In genomic region chr10:81376561-81377361, GRCm38 (mm10) we compare ENCODE assay signal across 8 mouse cellular contexts. TPM values are rescaled to one million over a fixed set of nuclear protein-coding genes. Genes with fewer than 3 reads are reported as not detected.
DNase-seq lines count a peak whose midpoint lies in the region; ATAC-seq and TF ChIP-seq lines count a peak whose summit lies in the region.

No protein-coding gene starts in this region.

- H3K36me3 ChIP-seq in lung, embryonic 15.5 days = peaks cover 24% of the 10 kb centered on the region
- H3K36me3 ChIP-seq in hindbrain, embryonic 16.5 days (ENCODE audit: control insufficient read depth, insufficient read depth, low read length) = no peaks in the 10 kb centered on the region
- no peaks in the 10 kb centered on the region for H3K36me3 ChIP-seq in myocyte (ENCODE audit: control insufficient read depth, insufficient read depth)

- no peak overlapping the region for H3ac ChIP-seq in myocyte (ENCODE audit: control insufficient read depth, insufficient read length)

- H3K9me3 ChIP-seq in lung, embryonic 15.5 days = no peaks in the 10 kb centered on the region
- no peaks in the 10 kb centered on the region for H3K9me3 ChIP-seq in hindbrain, embryonic 16.5 days (ENCODE audit: control insufficient read depth, low read length)

- no peaks in the 10 kb centered on the region for H3K27me3 ChIP-seq in lung, embryonic 15.5 days
- no peaks in the 10 kb centered on the region for H3K27me3 ChIP-seq in hindbrain, embryonic 16.5 days (replicated peaks; ENCODE audit: control insufficient read depth, insufficient read depth, low read length)
- H3K27me3 ChIP-seq in myocyte (ENCODE audit: control insufficient read depth, insufficient read depth, insufficient read length) = no peaks in the 10 kb centered on the region

- H3K27ac ChIP-seq in lung, embryonic 15.5 days = no peak overlapping the region
- H3K27ac ChIP-seq in brown adipose tissue, adult 24 weeks (replicated peaks; ENCODE audit: low read depth, low read length) = no peak overlapping the region
- no peak overlapping the region for H3K27ac ChIP-seq in hindbrain, embryonic 16.5 days (ENCODE audit: low read depth, low read length)

- intact Hi-C loops in left cerebral cortex, postnatal 4 days (cut with DNase I) = no loop called here

- ATAC-seq in lung, embryonic 15.5 days (ENCODE audit: borderline replicate concordance, extremely low read depth, low FRiP score, low TSS enrichment) = no peak
- ATAC-seq in hindbrain, embryonic 16.5 days = no peak

- no peak for TF ChIP-seq POLR2A in myocyte (IDR thresholded peaks at IDR 0.05; ENCODE audit: insufficient read length, low read depth)

- peaks cover 30% of the 10 kb centered on the region for H3K4me1 ChIP-seq in lung, embryonic 15.5 days
- H3K4me1 ChIP-seq in brown adipose tissue, adult 24 weeks (ENCODE audit: control insufficient read depth, insufficient read depth, insufficient read length, low read length) = peaks cover 15% of the 10 kb centered on the region
- H3K4me1 ChIP-seq in hindbrain, embryonic 16.5 days (ENCODE audit: control insufficient read depth, insufficient read depth, low read depth, low read length) = peaks cover 20% of the 10 kb centered on the region

- H3K9ac ChIP-seq in lung, embryonic 15.5 days = peak overlapping the region; percentile 95; the same call in 1 of the 2 replicates
- peak overlapping the region; percentile 75 for H3K9ac ChIP-seq in hindbrain, embryonic 16.5 days (ENCODE audit: low read depth, low read length)

- WGBS in lung, embryonic 15.5 days = 23% methylated on average over 6 of the region's 6 CpGs
- 40% methylated on average over 6 of the region's 6 CpGs for WGBS in hindbrain, embryonic 16.5 days

- H3K4me2 ChIP-seq in lung, embryonic 15.5 days = peak overlapping the region; percentile 80
- H3K4me2 ChIP-seq in hindbrain, embryonic 16.5 days (ENCODE audit: low read length) = peak overlapping the region; percentile 87
- peak overlapping the region; percentile 93 for H3K4me2 ChIP-seq in myocyte (ENCODE audit: low read depth)

- peaks cover 63% of the 10 kb centered on the region for H3K79me2 ChIP-seq in myocyte (ENCODE audit: control insufficient read depth, insufficient read depth)

- H3K4me3 ChIP-seq in lung, embryonic 15.5 days = peak overlapping the region; percentile 71
- peak overlapping the region; percentile 70 for H3K4me3 ChIP-seq in brown adipose tissue, adult 24 weeks (ENCODE audit: insufficient read depth, low read depth, low read length)
- H3K4me3 ChIP-seq in hindbrain, embryonic 16.5 days (ENCODE audit: low read length) = peak overlapping the region; percentile 57
- peak overlapping the region; percentile 88 for H3K4me3 ChIP-seq in myocyte

- DNase-seq in lung, postnatal 14 days = no peak
- no peak for DNase-seq in adrenal gland, postnatal 25 days
- DNase-seq in frontal cortex, postnatal 14 days (ENCODE audit: low spot score in 2 of 2) = no peak
- DNase-seq in left cerebral cortex, postnatal 4 days = no peak

TF ChIP-seq in myocyte, 11 proteins besides CTCF, POLR2A, EP300 and RAD21:
- no peak for TF ChIP-seq SRF (IDR thresholded peaks at IDR 0.05; ENCODE audit: control insufficient read depth, insufficient read length, low read depth)
- TF ChIP-seq TCF12 (IDR thresholded peaks at IDR 0.05; ENCODE audit: insufficient read depth, poor library complexity, severe bottlenecking) = no peak
- no peak for TF ChIP-seq MYOG (IDR thresholded peaks at IDR 0.05; ENCODE audit: control insufficient read depth in 1 of 3, insufficient read depth in 1 of 3, insufficient read length in 2 of 3, low read depth in 2 of 3)
- TF ChIP-seq MAX (IDR thresholded peaks at IDR 0.05; ENCODE audit: low read depth) = no peak
- TF ChIP-seq REST (IDR thresholded peaks at IDR 0.05; ENCODE audit: insufficient read depth, insufficient read length) = no peak
- TF ChIP-seq CEBPB (IDR thresholded peaks at IDR 0.05; ENCODE audit: insufficient read depth, poor library complexity, severe bottlenecking) = no peak
- no peak for TF ChIP-seq USF1 (IDR thresholded peaks at IDR 0.05; ENCODE audit: low read depth)
- no peak for TF ChIP-seq E2F4 (IDR thresholded peaks at IDR 0.05; ENCODE audit: insufficient read depth)
- no peak for TF ChIP-seq MYOD1 (IDR thresholded peaks at IDR 0.05; ENCODE audit: control insufficient read depth in 1 of 3, insufficient read length in 2 of 3, low read depth in 2 of 3)
- TF ChIP-seq POLR2AphosphoS2 (IDR thresholded peaks at IDR 0.05; ENCODE audit: insufficient read length, low read depth) = no peak
- no peak for TF ChIP-seq TCF3 (IDR thresholded peaks at IDR 0.05; ENCODE audit: insufficient read length, low read depth)

RNA-seq across cellular contexts. Expression of gene Fzr1, which starts 1.6 kb away (rescaled TPM):
- 110 and 115 TPM in 2 replicates for polyA plus RNA-seq in lung, embryonic 15.5 days (2015; fragmentation: Nextera tagmentation; extraction: Ambion mirVana)
- 9.3 and 10.3 TPM in 2 replicates for polyA plus RNA-seq in brown adipose tissue, adult 24 weeks (2012; ENCODE audit: insufficient read depth, insufficient read length, missing spikeins)
- polyA plus RNA-seq in hindbrain, embryonic 16.5 days (2015; fragmentation: Nextera tagmentation; extraction: Ambion mirVana) = 149 and 156 TPM in 2 replicates
- polyA plus RNA-seq in myocyte (2012; fragmentation: generic; extraction: Trizol) = 42.0 TPM
- total RNA-seq in adrenal gland, postnatal 25 days (2021) = 49.3 and 51.6 TPM in 2 replicates
- total RNA-seq in left cerebral cortex, postnatal 4 days (2021) = 100 to 1,000 TPM; 109 to 112 TPM

RNA-seq across cellular contexts. Expression of gene Dohh, which starts 7.5 kb away (rescaled TPM):
- polyA plus RNA-seq in lung, embryonic 15.5 days (2015; fragmentation: Nextera tagmentation; extraction: Ambion mirVana) = 75.9 and 79.8 TPM in 2 replicates
- 25.1 and 35.9 TPM in 2 replicates for polyA plus RNA-seq in brown adipose tissue, adult 24 weeks (2012; ENCODE audit: insufficient read depth, insufficient read length, missing spikeins)
- 99.8 and 108 TPM in 2 replicates for polyA plus RNA-seq in hindbrain, embryonic 16.5 days (2015; fragmentation: Nextera tagmentation; extraction: Ambion mirVana)
- polyA plus RNA-seq in myocyte (2012; fragmentation: generic; extraction: Trizol) = 103 TPM
- total RNA-seq in adrenal gland, postnatal 25 days (2021) = 48.4 and 52.7 TPM in 2 replicates
- total RNA-seq in left cerebral cortex, postnatal 4 days (2021) = 10 to 100 TPM; 58.8 to 61.5 TPM

RNA-seq across cellular contexts. Expression of gene Gm48551, which starts 7.5 kb away (rescaled TPM):
- 1.6 and 2.7 TPM in 2 replicates for polyA plus RNA-seq in lung, embryonic 15.5 days (2015; fragmentation: Nextera tagmentation; extraction: Ambion mirVana)
- polyA plus RNA-seq in brown adipose tissue, adult 24 weeks (2012; ENCODE audit: insufficient read depth, insufficient read length, missing spikeins) = 2.4 TPM in 1 of 2 replicates, not detected in the other
- 7.9 and 9.4 TPM in 2 replicates for polyA plus RNA-seq in hindbrain, embryonic 16.5 days (2015; fragmentation: Nextera tagmentation; extraction: Ambion mirVana)
- polyA plus RNA-seq in myocyte (2012; fragmentation: generic; extraction: Trizol) = 1.7 TPM
- total RNA-seq in adrenal gland, postnatal 25 days (2021) = 1.7 TPM in 2 replicates
- 1 to 10 TPM; 3.7 to 4.4 TPM for total RNA-seq in left cerebral cortex, postnatal 4 days (2021)

RNA-seq across cellular contexts. Expression of gene 4930404N11Rik, which starts 11.1 kb away (rescaled TPM):
- polyA plus RNA-seq in lung, embryonic 15.5 days (2015; fragmentation: Nextera tagmentation; extraction: Ambion mirVana) = 2.0 and 3.0 TPM in 2 replicates
- polyA plus RNA-seq in brown adipose tissue, adult 24 weeks (2012; ENCODE audit: insufficient read depth, insufficient read length, missing spikeins) = not detected in 2 replicates
- 0.49 and 1.1 TPM in 2 replicates for polyA plus RNA-seq in hindbrain, embryonic 16.5 days (2015; fragmentation: Nextera tagmentation; extraction: Ambion mirVana)
- 0.92 TPM for polyA plus RNA-seq in myocyte (2012; fragmentation: generic; extraction: Trizol)
- total RNA-seq in adrenal gland, postnatal 25 days (2021) = 1.4 and 2.4 TPM in 2 replicates
- 1 to 10 TPM; 1.3 to 1.4 TPM for total RNA-seq in left cerebral cortex, postnatal 4 days (2021)

RNA-seq across cellular contexts. Expression of gene Gm48552, which starts 12.0 kb away (rescaled TPM):
- polyA plus RNA-seq in lung, embryonic 15.5 days (2015; fragmentation: Nextera tagmentation; extraction: Ambion mirVana) = 0.45 and 2.3 TPM in 2 replicates
- polyA plus RNA-seq in brown adipose tissue, adult 24 weeks (2012; ENCODE audit: insufficient read depth, insufficient read length, missing spikeins) = not detected in 2 replicates
- polyA plus RNA-seq in hindbrain, embryonic 16.5 days (2015; fragmentation: Nextera tagmentation; extraction: Ambion mirVana) = 1.5 and 2.2 TPM in 2 replicates
- polyA plus RNA-seq in myocyte (2012; fragmentation: generic; extraction: Trizol) = 0.73 TPM
- 1.5 TPM in 1 of 2 replicates, not detected in the other for total RNA-seq in adrenal gland, postnatal 25 days (2021)
- 1 to 10 TPM; 2.7 to 5.9 TPM for total RNA-seq in left cerebral cortex, postnatal 4 days (2021)
